Mouse (Mus musculus): ENCODE data around the gene Oxsr1.
A peak's percentile ranks its signal among the peaks of the same experiment; 100 is the strongest.
"Not testable (repeated sequence)": the region's sequence is repeated elsewhere in the genome, so short reads cannot be mapped to it uniquely, and the experiment has no call there.

The Oxsr1 gene

GRCm38 (mm10) chr9:119322289-119323259 lies at the start of gene Oxsr1:
Gene Oxsr1, minus strand, starts transcription at chr9:119322427.
- DNase-seq, result peak; percentile 99 to 100

DNA sequence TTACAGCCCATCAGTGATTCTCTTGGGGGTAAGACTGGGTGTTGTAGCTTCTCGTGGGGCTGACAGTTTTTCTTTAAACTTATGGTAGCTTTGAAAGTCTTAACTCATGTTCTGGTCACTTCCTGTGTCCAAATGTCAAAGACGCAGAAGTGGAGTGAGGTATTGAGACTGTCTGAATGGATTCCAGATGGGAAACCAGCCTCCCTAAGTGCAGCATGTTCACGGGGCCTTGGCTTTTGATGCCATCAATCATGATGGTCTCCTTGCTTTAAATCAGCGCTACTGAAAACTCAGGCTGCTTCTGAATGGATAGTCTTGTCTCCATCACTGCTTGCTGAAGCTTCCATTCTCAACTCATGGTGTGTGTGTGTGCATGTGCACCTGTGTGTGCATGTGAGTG lies 49.0 kb upstream of the Oxsr1 start:
- no peak for DNase-seq

- DNase-seq, result not testable (repeated sequence)
Measured at GRCm38 (mm10) chr9:119370770-119371169, 48.5 kb upstream of the Oxsr1 start.

- peak; percentile 50 to 61 for DNase-seq
Measured at GRCm38 (mm10) chr9:119368367-119368766, 46.1 kb upstream of the Oxsr1 start.

- no peak for DNase-seq
Measured at GRCm38 (mm10) chr9:119365284-119365683, 43.1 kb upstream of the Oxsr1 start, which contains the start of gene Slc22a14. Gene Slc22a14, minus strand, starts transcription at chr9:119365553.

DNA sequence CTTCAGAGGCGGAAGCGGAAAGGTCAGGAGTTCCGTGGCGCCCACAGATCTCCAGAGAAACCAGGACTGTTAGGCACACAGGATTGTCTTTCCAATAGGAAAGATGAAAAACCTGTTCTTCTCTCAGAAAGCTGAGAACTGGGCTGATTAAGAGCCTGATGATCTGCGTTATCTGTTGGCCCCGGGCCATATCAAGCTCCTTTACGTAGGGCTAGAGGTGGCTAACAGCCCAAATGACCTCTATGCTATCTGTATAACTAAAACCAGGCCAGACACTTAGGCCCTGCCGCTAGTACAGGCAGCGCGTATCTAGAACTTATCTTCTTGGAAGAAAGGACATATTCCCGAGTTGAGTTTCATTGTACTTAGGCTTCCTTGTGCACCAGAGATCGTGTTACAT lies 41.0 kb upstream of the Oxsr1 start:
- no peak for DNase-seq

GRCm38 (mm10) chr9:119361416-119361815 lies 39.2 kb upstream of the Oxsr1 start:
- no peak for DNase-seq

GRCm38 (mm10) chr9:119358058-119358429 lies 35.8 kb upstream of the Oxsr1 start:
- DNase-seq, result peak; percentile 75 to 90

DNA sequence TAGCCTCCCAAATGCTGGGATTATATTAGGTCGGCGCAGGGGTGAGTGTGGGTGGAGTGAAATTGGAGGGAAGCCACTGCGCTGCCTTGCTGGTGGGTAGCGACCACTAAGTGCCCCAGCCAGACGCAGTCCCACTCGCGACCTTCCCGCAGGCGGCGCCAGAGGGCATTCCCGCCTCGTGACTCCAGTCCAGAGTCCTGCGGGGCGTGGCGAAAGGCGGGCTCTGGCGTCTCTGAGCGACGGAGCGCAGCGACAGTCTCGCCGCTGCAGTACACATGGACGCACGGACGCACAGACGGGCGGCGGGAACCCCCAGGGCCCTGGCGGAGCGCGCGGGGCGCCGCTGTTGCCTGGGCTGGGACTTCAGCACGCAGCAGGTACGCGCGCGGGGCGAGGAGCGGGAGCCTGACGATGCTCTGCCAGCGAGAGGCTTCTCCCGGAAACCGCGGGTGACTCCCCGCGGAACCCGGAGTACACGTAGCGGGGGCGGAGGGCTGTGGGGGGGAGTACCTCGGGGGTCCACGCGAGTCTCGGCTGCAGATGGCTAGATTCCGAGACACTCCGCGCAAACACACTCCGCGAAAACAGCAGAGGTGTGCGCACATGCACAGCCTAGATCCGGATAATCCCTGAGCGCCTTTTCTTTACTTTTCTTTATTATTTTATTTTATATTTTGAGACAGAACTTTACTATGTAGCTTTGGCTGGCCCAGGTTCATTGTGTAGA lies 35.3 kb upstream of the Oxsr1 start, which contains the start of gene Xylb:
TSS of gene Xylb (plus strand) at position 51 of the 727 bp plus-strand sequence.
- DNase-seq, result peak; percentile 97

GRCm38 (mm10) chr9:119355943-119356342 lies 33.7 kb upstream of the Oxsr1 start:
- DNase-seq, result no peak

DNA sequence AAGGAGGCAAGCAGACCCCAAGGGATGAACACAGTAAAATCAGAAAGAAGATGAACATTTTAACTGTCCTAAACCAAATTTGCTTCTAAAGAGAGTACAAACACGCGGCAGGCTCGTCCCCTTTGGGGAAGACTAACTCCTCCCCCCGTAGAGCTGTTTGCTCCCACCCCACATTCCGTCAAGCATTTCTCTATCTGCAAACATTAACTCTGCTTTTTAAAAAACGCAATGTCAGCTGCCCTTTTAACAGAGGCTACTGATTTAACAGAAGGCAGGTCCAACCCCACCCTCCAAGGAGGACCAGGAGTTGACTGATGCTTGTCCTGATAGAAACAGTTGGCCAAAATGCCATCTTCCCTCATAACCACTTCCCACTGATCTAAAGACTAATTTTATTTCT lies 31.7 kb upstream of the Oxsr1 start:
- DNase-seq, result peak; percentile 55 to 76

GRCm38 (mm10) chr9:119352060-119352459 lies 29.8 kb upstream of the Oxsr1 start:
- peak; percentile 89 to 92 for DNase-seq

DNA sequence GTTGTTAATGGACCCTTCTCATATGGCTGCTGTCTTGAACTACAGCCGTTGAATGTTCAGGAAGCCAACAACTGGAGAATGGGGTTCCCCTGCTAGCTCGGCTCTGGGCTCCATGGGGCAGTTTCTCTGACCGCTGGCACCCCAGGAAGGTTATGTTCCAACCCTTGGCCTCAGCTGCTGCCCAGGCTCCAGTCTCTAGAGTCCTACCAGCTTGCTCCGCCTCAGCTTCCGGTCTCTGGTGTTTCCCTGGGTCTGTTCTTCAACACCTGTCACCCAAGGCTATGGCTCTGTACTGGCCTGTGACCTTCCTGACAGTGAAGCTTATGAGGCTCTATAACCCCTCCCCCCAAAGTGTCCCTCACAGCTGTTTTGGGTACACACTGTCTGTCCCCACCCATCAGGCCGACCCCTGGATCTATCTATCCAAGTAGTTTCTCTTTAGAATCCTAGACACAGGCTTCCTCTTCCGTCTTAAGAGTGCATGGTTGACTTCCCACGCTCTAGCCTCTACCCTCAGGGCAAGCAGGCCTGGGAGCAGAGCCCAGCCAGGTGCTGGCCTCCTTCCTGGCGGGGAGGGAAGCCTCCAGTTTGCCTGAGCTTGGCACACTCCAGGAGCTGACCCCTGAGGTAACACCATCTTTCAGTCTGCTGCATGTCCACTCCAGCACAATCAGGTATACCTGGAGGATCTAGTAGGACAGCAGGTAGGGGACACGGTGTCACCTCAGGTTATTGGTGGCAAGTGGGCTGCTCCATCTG lies 28.9 kb upstream of the Oxsr1 start:
- peak; percentile 59 to 86 for DNase-seq

GRCm38 (mm10) chr9:119350531-119350930 lies 28.3 kb upstream of the Oxsr1 start:
- peak; percentile 44 to 62 for DNase-seq

DNA sequence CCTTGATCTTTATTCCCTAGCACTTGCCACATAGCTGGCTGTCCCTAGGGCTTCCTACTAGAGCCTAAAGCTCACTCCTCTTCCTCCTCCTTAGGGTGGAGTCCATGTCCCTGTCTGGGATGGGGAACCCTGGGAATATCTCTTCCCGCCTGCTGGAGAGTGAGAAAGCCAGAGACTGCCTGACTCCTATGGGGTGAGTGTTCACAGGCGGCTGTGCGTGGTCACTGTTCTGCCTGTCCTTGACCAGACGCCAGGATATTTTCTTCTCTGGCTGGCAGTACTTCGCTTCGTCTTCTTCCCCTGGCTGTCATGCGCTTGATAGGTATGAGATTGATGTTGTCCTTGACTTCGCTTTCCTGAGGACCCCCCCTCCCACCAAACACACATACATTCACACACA lies 24.1 kb upstream of the Oxsr1 start:
- DNase-seq, result no peak

GRCm38 (mm10) chr9:119342728-119343127 lies 20.5 kb upstream of the Oxsr1 start:
- peak; percentile 36 to 60 for DNase-seq

GRCm38 (mm10) chr9:119340909-119341816 lies 18.9 kb upstream of the Oxsr1 start, which contains the start of gene Myd88:
Gene Myd88, minus strand, starts transcription at chr9:119341411.
- peak; percentile 98 to 99 for DNase-seq

DNA sequence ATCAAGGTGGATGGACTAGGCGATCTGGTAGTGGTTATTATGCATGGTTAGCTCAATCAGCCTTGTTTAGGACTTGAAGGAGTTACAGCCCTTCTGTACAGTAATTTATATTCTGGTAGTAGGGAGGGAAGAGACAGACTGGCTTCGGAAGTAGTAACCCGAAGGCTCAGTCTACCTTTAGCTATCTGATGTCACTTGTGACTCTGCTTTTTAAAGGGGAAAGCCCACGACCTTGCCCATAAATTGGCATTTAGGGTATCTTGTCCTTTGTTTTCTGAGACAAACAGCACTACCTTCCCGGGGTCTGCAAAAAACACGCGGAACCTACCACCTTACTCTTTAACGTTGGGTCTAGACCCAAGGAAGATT lies 18.0 kb upstream of the Oxsr1 start:
- peak in 1 of 2 experiments; percentile 17 for DNase-seq

GRCm38 (mm10) chr9:119339558-119340211 lies 17.5 kb upstream of the Oxsr1 start, which contains the start of gene Acaa1a:
Gene Acaa1a, plus strand, starts transcription at chr9:119339676.
- DNase-seq, result peak; percentile 80 to 86

- peak in 1 of 2 experiments; percentile 35 for DNase-seq
Measured at GRCm38 (mm10) chr9:119339106-119339505, 16.9 kb upstream of the Oxsr1 start.

DNA sequence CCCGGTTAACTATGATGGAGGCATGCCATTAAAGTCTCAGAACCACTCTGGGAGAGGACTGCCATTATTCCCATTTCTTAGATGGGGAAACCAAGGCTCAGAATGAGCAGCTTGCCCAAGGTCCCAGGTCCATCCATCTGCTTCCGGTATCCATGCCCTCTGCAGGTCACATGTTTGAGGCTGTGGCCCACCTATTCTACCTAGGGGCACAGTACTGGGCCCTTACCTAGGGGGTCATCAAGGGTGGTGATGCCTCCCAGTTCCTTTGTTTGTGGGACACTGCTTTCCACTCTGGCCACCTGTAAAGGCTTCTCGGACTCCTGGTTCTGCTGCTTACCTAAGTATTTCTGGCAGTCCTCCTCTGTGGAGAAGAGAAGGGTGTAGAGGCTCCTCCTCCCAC lies 16.1 kb upstream of the Oxsr1 start:
- DNase-seq, result peak in 1 of 2 experiments; percentile 27
